Mouse (Mus musculus) monocyte, adult 5-6 weeks (primary cell): ENCODE data around the gene Clock. TPM values are rescaled to one million over a fixed set of nuclear protein-coding genes. Genes with fewer than 3 reads are reported as not detected.

ENCODE experiments used
- ATAC-seq: fragments of 153-309, 156-312 bp; replicated peaks from 2 replicates; pipeline ENCODE4 v1.8.0; 2017; ENCODE audit warnings: mild to moderate bottlenecking; ENCODE audit not compliant: low TSS enrichment, insufficient number of reproducible peaks, severe bottlenecking, poor library complexity, low FRiP score
- total RNA-seq: library from RNA; stranded (forward); fragments of 200-1000, 200-491, 200-594 nt; gene quantifications from 3 replicates; pipeline ENCODE4 v1.2.3, GENCODE M21; 2017

The Clock gene
- total RNA-seq: 31.7 to 36.2 TPM (median 33.7 TPM) in 3 replicates

DNA sequence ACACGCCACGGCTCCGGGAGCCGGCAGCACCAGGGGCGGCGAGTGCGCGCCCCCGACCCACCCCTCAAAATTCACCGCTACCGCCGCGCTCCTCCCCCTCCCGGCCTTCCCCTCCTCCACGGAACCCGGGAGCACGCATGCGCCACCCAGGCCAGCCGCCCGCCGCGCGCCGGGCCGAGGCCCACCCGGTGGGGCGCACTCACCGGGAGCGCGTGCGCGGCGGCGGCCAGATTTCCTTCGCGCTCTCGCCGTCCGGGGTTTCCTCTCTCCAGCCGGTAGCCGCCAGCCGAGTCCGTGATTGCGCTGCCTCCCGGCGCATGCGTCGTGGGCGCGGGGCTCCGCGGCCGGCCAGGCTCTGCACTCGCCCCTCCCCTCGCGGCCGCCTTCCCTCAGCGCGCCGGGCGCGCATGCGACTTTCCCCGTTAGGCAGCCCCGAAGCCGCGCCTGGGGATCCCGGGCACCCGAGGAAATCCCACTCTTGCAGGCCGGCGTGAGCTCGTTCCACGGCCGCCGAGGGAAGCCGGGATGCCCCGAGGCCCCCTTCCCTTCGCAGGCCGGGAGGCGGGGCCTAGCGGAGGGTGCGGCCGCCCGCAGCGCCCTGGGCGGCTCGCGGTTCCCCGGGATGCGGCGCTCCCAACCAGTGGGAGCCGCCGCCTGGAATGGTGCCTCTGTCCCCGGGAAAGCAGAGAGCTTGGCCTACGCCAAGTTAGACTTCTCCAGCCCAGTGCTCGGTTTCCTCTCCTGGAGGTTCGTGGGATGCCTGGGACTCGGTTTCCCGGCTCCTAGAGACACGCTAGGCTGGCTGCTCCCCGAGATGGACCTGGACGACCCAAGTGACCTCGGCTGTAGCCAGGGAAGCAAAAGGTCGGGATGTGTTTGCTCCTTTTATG, at the start of gene Clock:
Clock (minus strand) TSS at position 341 of the 890 bp plus-strand sequence.
- peak; percentile 65; the same call in 1 of the 2 replicates for ATAC-seq

DNA sequence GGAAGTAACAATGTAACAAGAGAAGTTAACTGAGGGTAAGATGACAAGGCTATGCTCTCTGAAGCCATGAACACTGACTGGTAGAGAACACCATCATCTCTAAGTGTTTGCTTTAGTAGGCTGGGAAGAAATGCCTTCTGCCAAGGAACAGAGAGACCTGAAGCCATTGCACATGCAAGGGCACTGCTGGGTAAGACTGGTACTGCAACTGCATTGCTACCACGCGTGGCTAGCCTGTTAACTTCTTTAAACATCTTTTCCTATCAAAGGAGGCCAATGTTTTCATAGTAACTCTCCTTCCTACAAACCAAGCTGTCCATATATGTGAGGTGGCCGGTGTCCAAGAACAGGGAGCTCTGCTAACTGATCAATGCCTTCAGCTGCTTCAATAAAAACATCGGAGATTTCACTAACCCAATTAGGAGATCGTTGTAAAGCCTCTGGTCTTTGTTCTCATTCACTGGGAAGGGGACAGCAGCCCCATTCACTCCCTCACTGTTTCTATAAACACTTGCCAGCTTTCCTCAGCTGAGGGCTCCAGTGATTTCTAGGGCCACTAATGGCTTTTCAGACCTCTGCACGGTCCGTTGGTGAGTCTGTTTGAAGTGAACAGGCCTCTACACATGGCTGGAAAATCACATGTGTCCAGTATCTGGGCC, 47.5 kb upstream of the Clock start:
- ATAC-seq: no peak

DNA sequence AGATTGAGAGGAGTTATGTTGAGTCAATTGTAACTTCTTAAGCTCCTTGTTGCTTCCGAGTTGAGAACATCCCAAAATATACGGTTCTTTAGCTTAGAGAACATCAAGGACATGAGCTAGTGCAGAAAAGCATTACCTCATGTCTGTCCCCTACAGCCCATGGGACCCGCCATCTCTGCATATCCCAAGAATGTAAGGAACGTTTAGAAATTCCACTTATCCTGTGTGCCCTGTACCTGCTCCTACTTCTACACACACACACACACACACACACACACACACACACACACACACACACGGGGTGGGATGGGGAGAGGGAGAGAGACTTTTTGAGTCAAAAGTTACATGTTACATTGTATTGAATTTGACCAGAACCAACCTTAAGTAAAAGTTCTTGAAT, 46.9 kb upstream of the Clock start:
- no peak for ATAC-seq

DNA sequence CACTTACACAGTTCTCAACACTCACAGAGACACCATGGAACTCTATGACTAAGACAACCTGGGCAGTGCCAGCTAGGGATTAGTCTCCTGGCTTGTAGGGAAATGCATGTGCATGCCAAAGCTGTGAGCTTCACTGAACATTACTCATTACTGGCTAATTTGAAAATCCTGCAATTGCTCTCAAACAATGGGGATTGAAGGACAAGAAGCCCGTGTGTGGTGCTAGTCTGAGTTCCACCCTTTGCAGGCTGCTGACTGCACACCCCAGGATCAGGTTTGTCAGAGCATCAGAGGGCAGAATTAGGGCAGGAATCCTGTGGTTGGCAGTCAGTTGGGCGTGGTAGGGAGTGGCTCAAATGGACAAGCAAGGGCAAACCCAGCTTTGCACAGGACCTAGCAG, 41.5 kb upstream of the Clock start:
- ATAC-seq: no peak

DNA sequence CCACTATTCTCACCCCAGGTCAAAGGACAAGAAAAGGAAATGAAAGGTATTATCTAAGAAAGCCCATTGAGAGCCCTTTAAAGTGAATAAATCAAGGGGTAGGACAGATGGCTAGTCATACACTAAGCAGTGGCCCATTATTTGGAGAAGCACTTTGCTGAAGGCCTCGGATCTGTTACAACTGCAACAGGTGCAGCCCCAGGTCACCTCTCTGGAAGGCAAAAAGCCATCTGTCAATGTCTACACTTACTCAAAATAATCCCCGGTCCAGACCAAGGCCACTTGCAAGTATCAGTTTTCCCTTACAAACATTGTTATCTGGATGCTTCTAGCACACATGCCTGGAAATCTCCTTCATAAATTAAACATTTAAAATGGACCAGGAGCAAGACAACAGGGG, 36.3 kb upstream of the Clock start:
- no peak for ATAC-seq

DNA sequence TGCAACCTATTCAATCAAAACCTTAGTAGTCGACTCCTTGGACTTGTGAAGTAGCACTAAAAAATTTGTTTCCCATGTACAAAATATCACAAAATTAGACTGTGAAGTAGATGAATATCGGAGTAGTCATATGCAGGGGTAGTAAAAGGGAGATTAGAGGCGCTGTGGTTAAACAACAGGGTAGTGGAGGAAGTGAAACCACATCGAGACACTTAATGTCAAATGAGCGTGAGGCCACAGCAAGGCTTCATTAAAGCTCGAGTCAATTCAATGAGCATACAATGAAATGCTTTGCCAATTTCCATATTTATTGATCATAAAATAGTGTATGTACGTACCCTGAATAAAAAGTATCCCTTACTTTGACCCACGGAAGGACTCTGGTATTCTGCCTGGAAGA, 32.5 kb upstream of the Clock start:
- peak; percentile 66; the same call in 1 of the 2 replicates for ATAC-seq

DNA sequence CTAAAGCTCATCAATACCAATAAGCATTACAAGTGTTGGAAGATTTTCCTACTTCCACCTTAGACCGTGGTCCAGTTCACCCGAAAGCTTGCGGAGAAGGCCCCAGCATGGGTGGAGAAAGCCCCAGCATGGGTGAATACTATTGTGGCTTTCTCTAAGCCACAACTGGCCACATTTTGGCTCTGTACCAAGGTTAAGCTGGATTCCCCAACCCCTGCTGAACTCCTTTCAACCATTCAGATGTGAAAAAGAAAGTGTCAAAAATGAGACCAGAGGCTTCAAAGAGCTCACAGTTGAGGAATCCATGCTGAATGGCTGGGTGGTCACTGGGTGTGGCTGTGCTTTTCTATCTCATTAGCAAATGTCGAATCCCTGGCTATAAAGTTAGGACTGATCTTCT, 29.2 kb upstream of the Clock start:
- ATAC-seq: no peak

DNA sequence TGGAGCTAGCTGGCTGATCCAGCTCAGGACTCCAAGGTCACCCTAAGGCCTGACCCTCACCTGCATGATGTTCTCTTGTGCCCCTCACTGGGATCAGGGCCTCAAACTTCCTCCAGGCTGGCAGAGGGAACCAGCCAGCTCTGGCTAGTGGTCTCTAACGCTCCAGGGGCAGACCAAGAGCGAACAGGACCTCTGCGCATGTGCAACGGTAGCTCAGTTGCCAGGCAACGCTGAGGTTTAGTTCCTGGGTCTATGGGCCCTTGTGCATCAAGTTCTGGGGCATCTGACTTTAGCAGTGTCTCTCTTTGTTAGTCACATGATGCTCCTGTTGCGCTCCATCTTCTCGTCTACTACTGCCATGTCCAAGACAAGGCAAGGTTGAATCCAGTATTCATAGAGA, 26.4 kb upstream of the Clock start, which contains the start of gene Pdcl2:
Pdcl2 (minus strand) TSS at position 204 of the 400 bp plus-strand sequence.
- ATAC-seq: no peak

DNA sequence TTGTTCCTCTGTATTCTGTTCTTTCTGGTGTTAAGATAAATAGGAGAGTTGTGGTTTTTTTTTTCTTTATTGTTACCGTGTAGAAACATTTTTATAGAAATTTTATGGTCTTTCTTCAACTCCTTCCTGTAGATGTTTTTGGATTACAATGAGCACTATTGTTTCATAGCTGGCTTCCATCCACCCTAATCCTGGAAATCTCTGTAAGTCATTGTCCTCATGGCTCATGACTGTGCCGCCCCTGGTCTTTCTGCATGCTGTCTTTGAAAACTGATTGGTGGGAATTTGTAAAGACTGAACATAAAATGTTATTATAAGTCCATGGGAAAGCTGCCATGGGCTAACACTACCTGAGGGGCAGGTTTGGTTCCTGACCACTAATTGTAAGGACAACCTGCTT, 22.7 kb upstream of the Clock start:
- ATAC-seq: no peak

DNA sequence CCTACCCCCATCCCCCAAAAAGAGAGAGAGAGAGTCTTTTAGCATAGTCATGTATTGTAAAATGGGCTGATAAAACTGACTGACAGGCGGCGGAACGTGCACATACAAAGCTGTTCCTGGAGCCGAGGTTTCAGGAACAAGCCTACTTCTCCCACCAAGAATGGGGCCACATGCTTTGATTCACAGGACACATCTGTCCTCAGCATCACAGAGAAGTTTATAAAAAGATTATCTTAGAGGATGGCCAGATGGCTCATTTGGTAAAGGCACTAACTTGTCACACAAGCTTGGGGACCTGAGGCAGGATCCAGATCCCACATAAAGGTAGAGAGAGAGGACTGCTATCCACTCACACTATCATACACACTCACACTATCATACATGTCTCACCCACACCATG, 20.5 kb upstream of the Clock start:
- ATAC-seq: no peak

DNA sequence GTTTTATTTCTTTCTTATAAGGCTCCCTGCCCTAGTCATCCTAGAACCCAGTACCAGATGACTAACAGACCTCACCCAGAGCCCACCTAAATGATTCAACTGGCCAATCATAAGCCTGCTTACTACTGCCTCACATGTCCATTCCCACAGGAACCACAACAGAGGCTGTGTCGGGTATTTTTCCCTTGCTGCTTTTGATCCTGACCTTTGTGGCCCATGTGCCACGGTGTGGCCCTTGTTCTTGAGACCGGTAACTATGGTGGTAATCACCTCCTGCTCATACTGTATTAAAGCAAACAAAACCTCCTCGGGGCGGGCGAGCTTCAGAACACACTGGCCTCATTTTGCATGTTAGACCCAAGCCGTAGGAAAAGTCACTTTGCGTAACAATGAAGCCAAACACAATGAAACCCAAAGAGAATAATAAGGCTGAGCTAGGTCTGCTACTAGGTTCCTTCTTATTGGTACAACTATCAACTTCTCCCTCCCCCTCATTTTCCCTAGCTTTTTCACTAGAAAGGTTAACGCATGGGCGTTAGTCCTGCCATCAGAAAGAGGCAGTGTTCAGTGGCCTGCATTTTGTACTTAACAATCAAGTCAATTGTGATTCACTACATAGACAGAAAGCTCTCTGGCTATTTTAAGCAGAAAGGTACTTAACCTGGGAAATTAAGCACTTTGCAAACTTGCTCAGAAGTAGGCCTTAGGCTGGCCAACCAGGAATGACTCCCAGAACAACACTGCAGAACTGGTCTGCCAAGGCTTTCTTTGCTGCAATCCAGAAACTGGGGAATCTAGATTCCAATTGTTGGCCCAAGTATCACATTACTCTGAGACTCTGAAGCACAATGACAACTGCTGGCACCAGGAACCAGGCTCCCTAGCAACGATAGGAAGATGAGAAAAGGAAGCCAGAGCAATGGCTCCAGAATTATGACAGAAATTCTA, 16.9 kb upstream of the Clock start:
- ATAC-seq: no peak

DNA sequence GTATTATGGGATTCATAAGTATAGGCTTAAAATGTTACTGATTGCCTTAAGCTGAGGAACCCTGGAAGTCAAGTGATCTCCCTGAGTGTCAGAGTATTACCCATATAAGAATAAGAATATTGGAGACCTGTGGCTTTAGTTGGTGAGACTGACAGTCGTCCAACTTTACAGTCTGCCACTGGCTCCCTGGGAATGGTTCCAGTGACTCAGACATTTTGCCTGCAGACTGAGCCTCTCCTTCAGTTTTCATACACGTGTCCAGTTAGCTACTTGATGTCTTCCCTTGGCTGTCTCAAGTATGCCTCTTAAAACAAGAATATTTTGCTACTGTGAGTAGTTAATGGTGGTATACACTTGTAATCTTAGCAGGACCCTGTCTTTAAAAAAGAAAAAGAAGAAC, 3.6 kb upstream of the Clock start:
- no peak for ATAC-seq

DNA sequence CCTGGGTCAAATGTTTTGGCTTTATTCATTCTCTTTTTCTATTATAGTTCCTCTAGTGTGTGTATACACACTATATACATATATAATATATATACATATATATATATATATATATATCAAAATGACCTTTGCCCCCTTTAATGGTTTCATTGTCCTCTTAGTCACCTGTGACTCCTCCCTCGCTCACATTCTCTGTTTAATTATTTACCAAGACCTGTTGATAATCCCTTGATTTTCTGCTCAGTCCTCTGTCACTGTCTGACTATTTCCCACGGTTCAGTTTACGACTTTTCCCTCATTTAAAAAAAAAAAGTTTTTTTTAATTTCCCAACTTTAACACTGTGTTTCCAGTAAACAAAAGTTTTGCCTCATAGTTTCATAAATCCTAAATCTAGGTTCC, 1.7 kb upstream of the Clock start:
- no peak for ATAC-seq

DNA sequence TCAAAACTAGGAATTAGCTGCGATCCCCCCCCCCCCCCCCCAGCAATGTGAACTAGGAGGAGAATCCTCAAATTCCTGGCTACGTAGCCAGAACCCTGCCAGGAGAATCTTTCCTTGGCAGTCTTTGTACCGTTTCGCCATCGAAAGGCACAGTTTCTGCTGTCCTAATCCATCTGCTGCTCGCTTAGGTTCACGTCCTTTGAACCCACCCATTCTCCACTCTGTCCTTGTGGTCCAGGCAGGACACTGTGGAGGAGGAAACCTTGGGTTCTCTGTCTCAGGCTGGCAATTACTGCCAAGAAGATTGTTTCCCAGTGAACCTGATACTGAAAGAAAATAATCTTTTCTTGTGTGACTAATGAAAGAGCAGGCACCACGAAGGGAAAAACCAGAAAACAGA, 1.0 kb upstream of the Clock start:
- ATAC-seq: no peak

DNA sequence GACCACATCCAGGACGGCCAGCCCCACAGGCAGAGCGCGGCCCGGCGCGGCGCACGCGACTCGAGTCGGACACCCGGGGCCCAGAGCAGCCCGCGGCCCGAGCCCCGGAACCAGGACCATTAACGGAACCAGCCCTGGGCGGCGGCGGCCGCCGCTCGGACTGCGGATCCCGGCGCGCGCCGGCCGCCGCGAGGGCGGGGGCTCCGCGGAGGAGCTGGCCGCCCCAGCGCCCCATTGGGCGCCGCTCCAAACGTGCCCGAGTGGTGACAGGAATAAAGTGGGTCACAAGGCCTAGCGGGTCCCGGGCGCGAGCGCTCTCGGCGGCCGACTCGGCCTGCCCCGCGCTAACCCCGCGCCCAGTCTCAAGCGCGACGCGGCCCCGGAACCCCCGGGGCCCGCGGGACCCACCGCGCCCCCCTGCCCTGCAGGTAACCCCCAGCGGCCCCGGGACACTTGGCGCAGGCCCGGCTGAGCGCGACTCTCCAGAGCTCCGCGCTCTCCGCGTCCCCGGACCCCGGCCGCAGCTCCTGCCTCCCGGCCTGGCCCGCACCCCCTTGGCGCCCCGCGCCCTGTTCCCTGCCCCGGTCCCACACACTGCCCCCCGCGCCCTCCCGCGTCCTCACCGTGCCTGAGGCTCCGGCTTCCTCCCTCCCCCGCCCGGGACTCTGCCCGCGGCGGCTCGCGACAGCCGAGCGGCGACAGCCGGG, 694 bp downstream of the Clock start:
- ATAC-seq: peak; percentile 61

DNA sequence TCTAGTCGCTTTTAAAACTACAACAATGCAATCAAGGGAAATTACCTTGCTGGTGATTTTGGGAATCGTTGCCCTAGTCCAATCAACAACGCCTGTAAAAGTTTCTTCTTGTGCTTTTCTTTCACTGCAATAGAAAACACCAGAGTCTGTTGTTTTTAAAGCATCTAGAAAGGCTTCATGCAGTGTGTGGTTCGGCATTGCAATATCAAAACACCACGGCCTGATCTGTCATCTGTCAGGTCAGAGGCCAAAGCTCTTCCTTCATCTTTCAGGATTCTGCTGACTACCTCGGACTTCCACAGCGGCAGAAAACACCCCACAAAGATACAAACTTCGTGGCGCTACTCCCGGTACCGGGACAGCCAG, 1.2 kb downstream of the Clock start:
- no peak; the same call in 1 of the 2 replicates for ATAC-seq

DNA sequence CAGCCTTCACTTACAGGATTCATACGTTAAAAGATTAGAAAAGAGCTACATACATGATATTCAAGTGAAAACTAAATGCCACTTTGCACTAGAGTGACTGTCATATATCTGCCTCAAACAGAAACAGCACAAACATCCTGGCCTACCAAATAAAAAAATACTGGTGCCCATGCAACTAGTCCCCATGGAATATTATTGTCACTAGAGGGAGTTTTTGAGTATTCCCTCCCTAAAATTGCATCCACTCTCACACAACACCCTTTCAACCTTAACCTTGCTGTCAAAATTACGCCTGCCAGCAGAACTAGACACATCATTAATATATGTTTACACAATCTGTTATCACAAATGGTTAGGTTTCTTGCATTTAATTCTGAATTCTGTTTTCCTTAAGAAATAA, 2.6 kb downstream of the Clock start:
- ATAC-seq: no peak

DNA sequence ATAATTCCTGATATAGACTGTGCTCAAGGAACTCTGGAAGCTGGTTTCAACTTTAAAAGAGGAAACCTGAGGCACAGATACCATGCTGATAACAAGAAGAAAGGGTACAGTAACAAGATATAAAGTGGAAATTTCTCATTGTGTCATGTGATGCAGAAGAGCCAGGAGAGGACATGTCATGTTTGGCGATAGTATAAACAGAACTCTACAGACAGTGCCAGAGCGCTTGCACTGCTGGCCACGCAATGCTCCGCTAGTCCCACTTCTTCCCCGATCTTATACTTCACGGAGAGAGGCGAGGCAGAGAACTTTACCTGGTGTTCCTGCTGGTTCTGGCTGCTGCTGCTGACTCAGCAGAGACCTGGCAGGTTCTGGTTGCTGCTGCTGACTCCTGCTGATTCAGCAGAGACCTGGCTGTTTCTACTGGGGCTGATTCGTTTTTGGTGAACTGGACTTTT, 15.3 kb downstream of the Clock start:
- ATAC-seq: no peak
